Mouse (Mus musculus): Measurements from ENCODE around the gene Arhgap44.

The Arhgap44 gene

GRCm38 (mm10) chr11:65135251-65135739 is 27.5 kb downstream of the Arhgap44 start:
- DNase-seq = no peak

- DNase-seq = no peak
Measured at GRCm38 (mm10) chr11:65133661-65134060, 29.1 kb downstream of the Arhgap44 start.

- no peak for DNase-seq
Measured at GRCm38 (mm10) chr11:65129110-65129509, 33.7 kb downstream of the Arhgap44 start.

GRCm38 (mm10) chr11:65128666-65129065 is 34.1 kb downstream of the Arhgap44 start:
- no peak for DNase-seq

- peak; percentile 59 for DNase-seq
Measured at GRCm38 (mm10) chr11:65126566-65126965, 36.2 kb downstream of the Arhgap44 start.

GRCm38 (mm10) chr11:65124913-65125418 is 37.8 kb downstream of the Arhgap44 start:
- peak; percentile 19 for DNase-seq

GRCm38 (mm10) chr11:65120276-65120675 is 42.5 kb downstream of the Arhgap44 start:
- no peak for DNase-seq

GRCm38 (mm10) chr11:65115811-65116210 is 47.0 kb downstream of the Arhgap44 start:
- no peak for DNase-seq

- DNase-seq = no peak
Measured at GRCm38 (mm10) chr11:65112086-65112485, 50.7 kb downstream of the Arhgap44 start.

GRCm38 (mm10) chr11:65111651-65112050 is 51.1 kb downstream of the Arhgap44 start:
- DNase-seq = no peak

- no peak for DNase-seq
Measured at GRCm38 (mm10) chr11:65110058-65110457, 52.7 kb downstream of the Arhgap44 start.

- DNase-seq = no peak
Measured at GRCm38 (mm10) chr11:65107734-65108171, 55.0 kb downstream of the Arhgap44 start.

GRCm38 (mm10) chr11:65107151-65107550 is 55.6 kb downstream of the Arhgap44 start:
- DNase-seq = no peak

GRCm38 (mm10) chr11:65104076-65104475 is 58.7 kb downstream of the Arhgap44 start:
- DNase-seq = no peak

GRCm38 (mm10) chr11:65101206-65101605 is 61.6 kb downstream of the Arhgap44 start:
- DNase-seq = no peak

- DNase-seq = no peak
Measured at GRCm38 (mm10) chr11:65100031-65100430, 62.7 kb downstream of the Arhgap44 start.

- DNase-seq = no peak
Measured at GRCm38 (mm10) chr11:65097526-65098070, 65.2 kb downstream of the Arhgap44 start.

GRCm38 (mm10) chr11:65096866-65097265 is 65.9 kb downstream of the Arhgap44 start:
- DNase-seq = no peak

- no peak for DNase-seq
Measured at GRCm38 (mm10) chr11:65092851-65093250, 69.9 kb downstream of the Arhgap44 start.

GRCm38 (mm10) chr11:65090386-65090785 is 72.4 kb downstream of the Arhgap44 start:
- DNase-seq = no peak

GRCm38 (mm10) chr11:65089982-65090381 is 72.8 kb downstream of the Arhgap44 start:
- DNase-seq = no peak

GRCm38 (mm10) chr11:65089282-65089681 is 73.5 kb downstream of the Arhgap44 start:
- no peak for DNase-seq

- peak; percentile 70 for DNase-seq
Measured at GRCm38 (mm10) chr11:65088451-65089222, 74.1 kb downstream of the Arhgap44 start.

- DNase-seq = no peak
Measured at GRCm38 (mm10) chr11:65080761-65081160, 82.0 kb downstream of the Arhgap44 start.
